Mouse (Mus musculus): ENCODE data around the gene Kif11. TPM values are rescaled to one million over a fixed set of nuclear protein-coding genes. Genes with fewer than 3 reads are reported as not detected.

The Kif11 gene
- polyA plus RNA-seq, 1 experiment from 2014 or later = 8.9 TPM

DNA sequence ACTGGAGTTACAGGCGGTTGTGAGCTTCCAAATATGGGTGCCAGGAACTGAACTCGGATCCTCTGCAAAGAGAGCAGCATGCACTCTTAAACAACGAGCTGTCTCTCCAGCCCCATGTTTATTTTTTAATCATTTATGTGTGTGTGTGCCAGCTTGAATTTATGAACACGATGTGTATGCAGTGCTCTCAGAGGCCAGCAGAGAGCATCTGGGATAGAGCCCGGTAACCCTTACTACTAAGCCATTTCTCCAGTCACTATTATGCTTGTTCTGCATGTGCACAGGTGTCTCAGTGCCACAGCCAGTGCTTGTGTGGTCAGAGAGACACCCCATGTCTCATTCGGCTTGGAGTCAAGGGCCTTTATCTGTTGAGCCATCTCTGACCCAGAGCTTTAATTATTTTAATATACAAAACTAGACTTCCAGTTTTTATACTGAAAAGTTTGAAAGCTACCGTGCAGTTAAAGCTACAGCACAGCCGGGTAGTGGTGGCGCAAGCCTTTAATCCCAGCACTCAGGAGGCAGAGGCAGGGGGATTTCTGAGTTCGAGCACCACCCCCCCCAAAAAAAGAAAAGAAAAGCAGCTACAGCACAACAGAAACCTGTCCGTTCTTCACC, 55.0 kb downstream of the Kif11 start:
- WGBS = 88% methylated on average over 11 of the region's 11 CpGs

DNA sequence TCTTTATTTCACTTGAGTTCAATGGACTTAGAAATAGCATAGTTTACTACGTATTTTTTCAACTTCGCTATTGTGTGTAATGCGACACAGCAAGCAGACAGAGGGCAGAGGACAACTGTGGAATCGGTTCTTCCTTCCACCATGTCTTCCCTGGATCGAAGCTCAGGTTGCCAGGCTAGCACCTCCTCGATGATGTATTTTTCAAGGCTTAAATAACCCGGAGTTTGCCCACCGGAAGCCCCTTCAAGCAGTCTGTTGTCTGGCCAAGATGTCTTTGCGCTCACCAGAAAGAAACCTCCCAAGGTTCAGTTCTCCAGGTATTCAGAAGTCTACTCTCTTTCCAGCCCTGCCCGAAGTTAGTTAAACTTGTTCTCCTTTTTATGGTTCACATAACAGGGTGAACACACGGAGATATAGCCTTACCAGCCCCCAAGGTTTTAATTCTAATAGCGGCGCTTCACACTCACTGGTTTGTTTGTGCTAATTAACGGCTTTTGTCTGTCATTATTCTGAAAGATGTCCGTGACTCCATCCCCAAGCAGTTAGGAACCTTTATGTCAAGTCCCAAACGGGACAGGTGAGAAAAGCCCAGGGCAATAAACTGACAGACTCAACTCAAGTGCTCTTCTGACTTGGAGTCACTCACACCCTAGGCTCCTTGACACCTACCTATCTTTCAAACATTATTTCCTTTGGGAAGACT, 56.8 kb downstream of the Kif11 start:
- no peak overlapping the region for H3K4me2 ChIP-seq (replicated peaks; ENCODE audit: low read depth)
- TF ChIP-seq CTCF (IDR thresholded peaks at IDR 0.05; ENCODE audit: low read depth) = no peak
- no peaks in the 10 kb centered on the region for H3K36me3 ChIP-seq (ENCODE audit: control insufficient read depth, insufficient read depth)
- H3K4me1 ChIP-seq (replicated peaks; ENCODE audit: control insufficient read depth, insufficient read depth, low read length) = 0 out of 2 replicates have a peak, but pooled peaks cover 4% of the 10 kb centered on the region
- no peak overlapping the region for H3K27ac ChIP-seq (ENCODE audit: low read depth, low read length)
- no peak overlapping the region for H3K9ac ChIP-seq (ENCODE audit: low read depth, low read length)
- 22% methylated on average over 16 of the region's 16 CpGs for WGBS
- H3K4me3 ChIP-seq (ENCODE audit: low read depth, low read length) = no peak overlapping the region
- H3K27me3 ChIP-seq (replicated peaks; ENCODE audit: control insufficient read depth, insufficient read depth, low read length) = peaks cover 78% of the 10 kb centered on the region
- H3K9me3 ChIP-seq (ENCODE audit: control insufficient read depth) = no peaks in the 10 kb centered on the region
- ATAC-seq = no peak

More for the DNA sequence above, 55.0 kb downstream of the Kif11 start:
- ATAC-seq = no peak
- H3K9ac ChIP-seq (ENCODE audit: low read depth, low read length) = no peak overlapping the region
- no peak overlapping the region for H3K4me2 ChIP-seq (replicated peaks; ENCODE audit: low read depth)
- H3K9me3 ChIP-seq (ENCODE audit: control insufficient read depth) = no peaks in the 10 kb centered on the region
- H3K27ac ChIP-seq (ENCODE audit: low read depth, low read length) = no peak overlapping the region
- TF ChIP-seq CTCF (IDR thresholded peaks at IDR 0.05; ENCODE audit: low read depth) = peak; percentile 20
- H3K4me1 ChIP-seq (replicated peaks; ENCODE audit: control insufficient read depth, insufficient read depth, low read length) = 0 out of 2 replicates have a peak, but pooled peaks cover 4% of the 10 kb centered on the region
- peaks cover 62% of the 10 kb centered on the region for H3K27me3 ChIP-seq (replicated peaks; ENCODE audit: control insufficient read depth, insufficient read depth, low read length)
- no peak overlapping the region for H3K4me3 ChIP-seq (ENCODE audit: low read depth, low read length)
- H3K36me3 ChIP-seq (ENCODE audit: control insufficient read depth, insufficient read depth) = no peaks in the 10 kb centered on the region

DNA sequence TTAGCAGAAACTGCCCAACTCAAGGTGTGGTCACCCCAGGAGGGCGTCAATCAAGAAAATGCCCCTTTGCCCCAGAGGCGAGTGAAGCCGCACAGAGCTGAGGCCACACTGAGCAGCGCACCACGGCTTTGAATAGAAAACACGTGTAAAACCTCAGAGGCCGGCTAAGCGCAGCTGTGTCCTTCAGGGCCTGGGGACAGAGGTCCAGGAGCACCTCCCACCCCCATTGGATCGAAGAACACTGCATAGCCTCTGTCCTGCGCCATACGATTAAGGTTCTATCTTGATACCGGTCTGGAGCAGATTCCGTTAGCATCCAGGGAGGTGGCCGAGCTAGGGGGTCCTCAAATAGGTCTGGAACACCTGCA, 57.7 kb downstream of the Kif11 start:
- Histone ChIP-seq H3K36me3 (ENCODE audit: control insufficient read depth, insufficient read depth) (no peaks in the 10 kb centered on the region), H3K4me3 (ENCODE audit: low read depth, low read length) (peak overlapping the region; percentile 60), H3K27me3 (replicated peaks; ENCODE audit: control insufficient read depth, insufficient read depth, low read length) (peaks cover 83% of the 10 kb centered on the region), H3K4me1 (replicated peaks; ENCODE audit: control insufficient read depth, insufficient read depth, low read length) (0 out of 2 replicates have a peak, but pooled peaks cover 4% of the 10 kb centered on the region), H3K9me3 (ENCODE audit: control insufficient read depth) (no peaks in the 10 kb centered on the region), H3K4me2 (replicated peaks; ENCODE audit: low read depth) (peak overlapping the region; percentile 88), H3K27ac (ENCODE audit: low read depth, low read length) (no peak overlapping the region), H3K9ac (ENCODE audit: low read depth, low read length) (no peak overlapping the region)
- 3% methylated on average over 14 of the region's 14 CpGs for WGBS
- ATAC-seq = no peak
- no peak for TF ChIP-seq CTCF (IDR thresholded peaks at IDR 0.05; ENCODE audit: low read depth)

DNA sequence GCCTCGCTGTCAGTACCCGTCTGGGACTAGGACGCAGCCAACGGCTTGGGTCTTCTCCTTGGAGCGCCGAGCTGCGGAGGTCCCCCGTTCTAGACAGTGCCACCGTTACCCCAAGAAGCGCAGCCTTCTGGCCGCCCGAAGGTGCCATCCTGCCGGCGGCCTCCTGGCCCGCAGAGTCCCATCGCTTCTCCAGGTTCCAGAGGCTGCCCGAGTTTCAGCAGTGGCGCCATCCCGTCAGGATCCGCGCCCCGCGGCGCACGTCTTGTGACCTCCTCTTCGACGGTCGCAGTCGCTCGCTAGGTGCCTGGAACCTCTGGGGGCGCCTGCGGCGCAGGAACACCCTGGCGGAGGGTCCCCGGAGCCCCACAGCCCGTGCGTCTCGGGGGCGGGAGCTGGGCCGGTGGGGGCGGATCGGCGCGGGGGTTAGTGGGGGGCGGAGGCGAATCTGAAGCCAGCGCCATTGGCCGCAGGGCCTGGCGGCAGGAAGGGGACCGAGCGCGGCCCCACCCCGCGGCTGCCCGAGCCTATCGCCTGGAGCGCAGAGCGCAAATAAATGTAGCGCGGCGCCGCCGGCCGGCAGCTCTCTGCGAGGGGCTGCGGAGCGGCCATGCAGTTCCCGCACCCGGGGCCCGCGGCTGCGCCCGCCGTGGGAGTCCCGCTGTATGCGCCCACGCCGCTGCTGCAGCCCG, 58.2 kb downstream of the Kif11 start, which contains the start of gene Hhex:
Gene Hhex (plus strand): TSS at position 548 of the 689 bp plus-strand sequence.
- Histone ChIP-seq H3K9me3 (ENCODE audit: control insufficient read depth) (no peaks in the 10 kb centered on the region), H3K4me2 (replicated peaks; ENCODE audit: low read depth) (peak within 1 kb of the TSS; percentile 88), H3K36me3 (ENCODE audit: control insufficient read depth, insufficient read depth) (no peaks in the 10 kb centered on the region), H3K9ac (ENCODE audit: low read depth, low read length) (peak within 1 kb of the TSS; percentile 57), H3K27me3 (replicated peaks; ENCODE audit: control insufficient read depth, insufficient read depth, low read length) (peaks cover 88% of the 10 kb centered on the region), H3K4me3 (ENCODE audit: low read depth, low read length) (peak within 1 kb of the TSS; percentile 60), H3K4me1 (replicated peaks; ENCODE audit: control insufficient read depth, insufficient read depth, low read length) (0 out of 2 replicates have a peak, but pooled peaks cover 4% of the 10 kb centered on the region), H3K27ac (ENCODE audit: low read depth, low read length) (peak within 1 kb of the TSS; percentile 64)
- WGBS = 1% methylated on average over 51 of the region's 79 CpGs
- TF ChIP-seq CTCF (IDR thresholded peaks at IDR 0.05; ENCODE audit: low read depth) = no peak
- peak; percentile 57 for ATAC-seq

GRCm38 (mm10) chr19:37435041-37435852, 59.0 kb downstream of the Kif11 start:
- peak overlapping the region; percentile 64 for H3K27ac ChIP-seq (ENCODE audit: low read depth, low read length)
- 0 out of 2 replicates have a peak, but pooled peaks cover 4% of the 10 kb centered on the region for H3K4me1 ChIP-seq (replicated peaks; ENCODE audit: control insufficient read depth, insufficient read depth, low read length)
- H3K27me3 ChIP-seq (replicated peaks; ENCODE audit: control insufficient read depth, insufficient read depth, low read length) = peaks cover 90% of the 10 kb centered on the region
- peak overlapping the region; percentile 88 for H3K4me2 ChIP-seq (replicated peaks; ENCODE audit: low read depth)
- H3K4me3 ChIP-seq (ENCODE audit: low read depth, low read length) = peak overlapping the region; percentile 60
- no peak for TF ChIP-seq CTCF (IDR thresholded peaks at IDR 0.05; ENCODE audit: low read depth)
- H3K36me3 ChIP-seq (ENCODE audit: control insufficient read depth, insufficient read depth) = no peaks in the 10 kb centered on the region
- ATAC-seq = no peak
- H3K9ac ChIP-seq (ENCODE audit: low read depth, low read length) = peak overlapping the region; percentile 57
- WGBS = under 1% methylated on average over 77 of the region's 77 CpGs
- H3K9me3 ChIP-seq (ENCODE audit: control insufficient read depth) = no peaks in the 10 kb centered on the region
